Mouse (Mus musculus): ENCODE measurements at regions not wholly inside any gene's neighbourhood (a gene's known extent, or its start where the extent isn't known, plus 50 kb on each side); places are given as distances from the start of the nearest gene placed in this dataset.

DNA sequence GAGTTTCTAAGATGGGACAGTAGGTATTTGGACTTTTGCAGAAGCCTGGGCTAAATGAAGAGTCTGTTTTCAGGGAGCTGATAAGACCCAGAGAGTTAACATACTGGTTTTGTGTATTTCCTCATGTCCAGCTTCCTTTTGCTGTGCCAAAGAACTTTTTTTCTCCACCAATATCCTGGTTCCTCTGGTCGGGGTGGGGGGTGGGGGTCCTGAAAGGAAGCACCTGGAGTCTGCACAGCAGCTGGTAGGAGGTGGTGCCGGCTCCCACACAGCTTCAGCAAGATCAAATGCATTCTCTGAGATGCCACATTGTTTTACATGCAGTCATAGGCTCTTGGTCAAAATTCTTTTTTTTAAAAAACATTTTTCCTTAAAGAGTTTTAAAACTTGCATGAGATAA is 525.4 kb downstream of the Ptprc start:
- Histone ChIP-seq H3K4me3 (ENCODE audit: low read depth, low read length) (no peak overlapping the region), H3K9ac (ENCODE audit: low read length) (no peak overlapping the region), H3K27ac (ENCODE audit: low read depth) (peak overlapping the region; percentile 47; the same call in 1 of the 2 replicates), H3K4me1 (replicated peaks; ENCODE audit: control insufficient read depth, insufficient read depth, low read length) (peaks cover 20% of the 10 kb centered on the region), H3K27me3 (replicated peaks; ENCODE audit: control insufficient read depth, insufficient read depth, low read length) (no peaks in the 10 kb centered on the region), H3K4me2 (ENCODE audit: low read length) (no peak overlapping the region), H3K36me3 (ENCODE audit: control insufficient read depth, insufficient read depth, low read length) (no peaks in the 10 kb centered on the region), H3K9me3 (ENCODE audit: control insufficient read depth, low read length) (no peaks in the 10 kb centered on the region)
- DNase-seq (ENCODE audit: low spot score) (no peak), ATAC-seq (replicated peaks; ENCODE audit: low FRiP score, low TSS enrichment, low read depth) (no peak)
- WGBS, result 8% methylated on average over 2 of the region's 2 CpGs

- no peaks in the 10 kb centered on the region for H3K9me3 ChIP-seq (ENCODE audit: control insufficient read depth, low read length)
- peaks cover 16% of the 10 kb centered on the region for H3K4me1 ChIP-seq (replicated peaks; ENCODE audit: control insufficient read depth, insufficient read depth, low read length)
- H3K27ac ChIP-seq (ENCODE audit: low read depth), result no peak overlapping the region
- no peak overlapping the region for H3K4me2 ChIP-seq (ENCODE audit: low read length)
- no peaks in the 10 kb centered on the region for H3K36me3 ChIP-seq (ENCODE audit: control insufficient read depth, insufficient read depth, low read length)
- no peak overlapping the region for H3K9ac ChIP-seq (ENCODE audit: low read length)
- 86% methylated on average over 1 of the region's 1 CpGs for WGBS
- DNase-seq (ENCODE audit: low spot score) (no peak), ATAC-seq (replicated peaks; ENCODE audit: low FRiP score, low TSS enrichment, low read depth) (no peak)
- H3K4me3 ChIP-seq (ENCODE audit: low read depth, low read length), result no peak overlapping the region
- no peaks in the 10 kb centered on the region for H3K27me3 ChIP-seq (replicated peaks; ENCODE audit: control insufficient read depth, insufficient read depth, low read length)
These were observed 526.7 kb downstream of the Ptprc start for GRCm38 (mm10) chr1:137648832-137649231.

- Histone ChIP-seq H3K9me3 (ENCODE audit: control insufficient read depth, low read length) (no peaks in the 10 kb centered on the region), H3K4me1 (replicated peaks; ENCODE audit: control insufficient read depth, insufficient read depth, low read length) (peaks cover 7% of the 10 kb centered on the region), H3K27ac (ENCODE audit: low read depth) (0 out of 2 replicates have a peak overlapping the region, but pooled peaks have one; percentile 34), H3K9ac (ENCODE audit: low read length) (no peak overlapping the region), H3K27me3 (replicated peaks; ENCODE audit: control insufficient read depth, insufficient read depth, low read length) (no peaks in the 10 kb centered on the region), H3K4me3 (ENCODE audit: low read depth, low read length) (no peak overlapping the region), H3K36me3 (ENCODE audit: control insufficient read depth, insufficient read depth, low read length) (no peaks in the 10 kb centered on the region), H3K4me2 (ENCODE audit: low read length) (no peak overlapping the region)
- DNase-seq (ENCODE audit: low spot score) (no peak), ATAC-seq (replicated peaks; ENCODE audit: low FRiP score, low TSS enrichment, low read depth) (no peak)
- 40% methylated on average over 6 of the region's 6 CpGs for WGBS
These were observed 530.9 kb downstream of the Ptprc start for GRCm38 (mm10) chr1:137644601-137645040.

DNA sequence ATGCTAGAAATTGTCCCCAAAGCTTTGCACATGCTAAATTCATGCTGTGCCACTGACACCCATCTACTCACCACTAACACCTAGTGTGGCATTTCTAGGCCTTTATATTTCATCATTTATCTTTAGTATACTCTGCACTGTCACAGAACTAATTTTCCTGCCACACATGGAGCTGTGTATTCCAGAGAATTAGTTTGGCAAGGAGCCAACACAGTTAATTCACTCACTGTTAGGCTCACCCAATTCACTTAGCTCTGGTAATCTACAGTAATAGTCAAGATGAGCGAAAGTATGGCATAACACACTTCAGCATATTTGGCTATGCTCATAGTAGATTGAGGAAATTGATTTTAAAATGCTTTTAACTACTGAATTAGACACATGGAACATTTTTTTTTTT is 532.0 kb downstream of the Ptprc start:
- Histone ChIP-seq H3K9me3 (ENCODE audit: control insufficient read depth, low read length) (no peaks in the 10 kb centered on the region), H3K9ac (ENCODE audit: low read length) (no peak overlapping the region), H3K27me3 (replicated peaks; ENCODE audit: control insufficient read depth, insufficient read depth, low read length) (no peaks in the 10 kb centered on the region), H3K36me3 (ENCODE audit: control insufficient read depth, insufficient read depth, low read length) (no peaks in the 10 kb centered on the region), H3K27ac (ENCODE audit: low read depth) (no peak overlapping the region), H3K4me2 (ENCODE audit: low read length) (no peak overlapping the region), H3K4me3 (ENCODE audit: low read depth, low read length) (no peak overlapping the region), H3K4me1 (replicated peaks; ENCODE audit: control insufficient read depth, insufficient read depth, low read length) (no peaks in the 10 kb centered on the region; the same call in none of the 2 replicates)
- ATAC-seq (replicated peaks; ENCODE audit: low FRiP score, low TSS enrichment, low read depth) (0 out of 2 replicates have a peak, but pooled peaks have one; percentile 40), DNase-seq (ENCODE audit: low spot score) (no peak)
- 85% methylated on average over 1 of the region's 1 CpGs for WGBS

DNA sequence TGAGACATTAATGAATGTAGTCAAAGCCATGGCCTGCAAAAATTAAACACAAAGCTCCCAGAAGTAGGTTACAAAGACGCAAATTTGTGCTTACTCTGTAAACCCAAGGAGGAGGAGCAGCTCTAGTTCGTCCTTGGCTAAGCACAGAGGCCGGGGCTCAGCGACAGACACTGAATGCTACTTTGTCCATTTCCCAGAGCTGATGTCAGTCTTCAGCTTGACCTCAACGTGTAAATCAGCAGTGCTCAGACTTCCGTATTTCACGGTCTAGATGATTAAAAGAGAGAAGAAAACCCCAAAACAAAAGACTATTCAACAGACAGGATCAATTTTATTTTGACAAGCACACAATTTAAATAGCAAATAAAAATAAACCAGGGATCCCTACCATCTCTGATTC is 534.7 kb downstream of the Ptprc start:
- no peak overlapping the region for H3K27ac ChIP-seq (ENCODE audit: low read depth)
- no peak overlapping the region for H3K4me3 ChIP-seq (ENCODE audit: low read depth, low read length)
- DNase-seq (ENCODE audit: low spot score), result no peak
- WGBS, result 46% methylated on average over 7 of the region's 7 CpGs
- no peaks in the 10 kb centered on the region for H3K9me3 ChIP-seq (ENCODE audit: control insufficient read depth, low read length)
- no peaks in the 10 kb centered on the region for H3K27me3 ChIP-seq (replicated peaks; ENCODE audit: control insufficient read depth, insufficient read depth, low read length)
- no peak overlapping the region for H3K4me2 ChIP-seq (ENCODE audit: low read length)
- H3K9ac ChIP-seq (ENCODE audit: low read length), result no peak overlapping the region
- peaks cover 6% of the 10 kb centered on the region for H3K4me1 ChIP-seq (replicated peaks; ENCODE audit: control insufficient read depth, insufficient read depth, low read length)
- no peaks in the 10 kb centered on the region for H3K36me3 ChIP-seq (ENCODE audit: control insufficient read depth, insufficient read depth, low read length)
- no peak for ATAC-seq (replicated peaks; ENCODE audit: low FRiP score, low TSS enrichment, low read depth)

DNA sequence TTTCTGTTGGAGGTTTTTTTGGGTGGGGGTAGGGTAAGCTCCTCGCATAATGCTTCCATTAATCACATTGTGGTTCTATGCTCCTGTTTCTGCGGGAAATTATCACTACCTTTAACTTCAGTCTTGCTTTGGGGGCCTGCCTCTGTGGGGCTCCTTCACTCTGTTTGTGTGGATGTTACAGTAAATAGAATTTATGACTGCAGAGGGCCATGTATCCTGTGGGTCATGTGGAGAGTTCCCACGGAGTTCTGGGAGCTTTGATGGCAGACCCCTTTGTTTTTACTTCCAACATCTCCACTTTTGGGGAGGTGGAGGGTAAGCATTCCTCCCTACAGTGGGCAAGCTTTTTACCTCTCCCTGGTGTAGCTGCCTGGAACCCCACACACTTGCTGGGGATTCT is 538.6 kb downstream of the Ptprc start:
- 0 out of 2 replicates have a peak, but pooled peaks cover 6% of the 10 kb centered on the region for H3K4me1 ChIP-seq (replicated peaks; ENCODE audit: control insufficient read depth, insufficient read depth, low read length)
- no peak for ATAC-seq (replicated peaks; ENCODE audit: low FRiP score, low TSS enrichment, low read depth)
- DNase-seq (ENCODE audit: low spot score), result no peak
- 21% methylated on average over 3 of the region's 3 CpGs for WGBS
- H3K27ac ChIP-seq (ENCODE audit: low read depth), result no peak overlapping the region
- no peaks in the 10 kb centered on the region for H3K9me3 ChIP-seq (ENCODE audit: control insufficient read depth, low read length)
- H3K4me3 ChIP-seq (ENCODE audit: low read depth, low read length), result no peak overlapping the region
- H3K36me3 ChIP-seq (ENCODE audit: control insufficient read depth, insufficient read depth, low read length), result no peaks in the 10 kb centered on the region
- no peak overlapping the region for H3K9ac ChIP-seq (ENCODE audit: low read length)
- H3K27me3 ChIP-seq (replicated peaks; ENCODE audit: control insufficient read depth, insufficient read depth, low read length), result no peaks in the 10 kb centered on the region
- no peak overlapping the region for H3K4me2 ChIP-seq (ENCODE audit: low read length)

DNA sequence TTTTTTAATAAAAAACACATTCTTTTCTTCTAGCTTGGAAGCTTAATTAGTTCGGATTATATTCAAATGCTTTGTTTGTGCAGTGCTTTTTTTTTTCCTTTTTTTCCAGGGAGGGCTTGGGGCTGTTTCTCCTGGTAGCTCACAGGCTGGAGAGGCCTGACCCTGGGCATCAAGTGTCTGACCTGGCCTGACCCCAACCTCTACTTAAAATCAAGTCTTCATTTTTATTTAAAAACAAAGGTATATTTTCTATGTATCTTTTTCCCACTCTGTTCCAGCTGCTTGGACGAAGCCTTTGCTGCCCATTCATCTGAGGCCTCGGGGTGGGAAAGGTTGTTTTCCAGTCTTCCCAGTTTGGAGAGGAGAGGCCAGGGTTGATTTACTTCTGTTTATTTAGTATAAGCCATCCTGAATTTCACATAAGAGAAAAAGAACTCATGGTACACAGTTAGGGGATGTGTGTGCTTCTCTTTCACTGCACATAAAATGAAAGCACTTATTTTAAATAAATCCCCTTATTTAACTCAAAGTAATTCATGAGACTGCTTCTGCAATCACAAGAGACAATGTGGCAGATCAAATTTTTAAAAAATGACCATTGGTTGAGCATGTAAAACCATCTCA is 539.1 kb downstream of the Ptprc start:
- Histone ChIP-seq H3K4me3 (ENCODE audit: low read depth, low read length) (no peak overlapping the region), H3K9me3 (ENCODE audit: control insufficient read depth, low read length) (no peaks in the 10 kb centered on the region), H3K27ac (ENCODE audit: low read depth) (no peak overlapping the region), H3K36me3 (ENCODE audit: control insufficient read depth, insufficient read depth, low read length) (no peaks in the 10 kb centered on the region), H3K9ac (ENCODE audit: low read length) (no peak overlapping the region), H3K4me2 (ENCODE audit: low read length) (no peak overlapping the region), H3K27me3 (replicated peaks; ENCODE audit: control insufficient read depth, insufficient read depth, low read length) (no peaks in the 10 kb centered on the region), H3K4me1 (replicated peaks; ENCODE audit: control insufficient read depth, insufficient read depth, low read length) (0 out of 2 replicates have a peak, but pooled peaks cover 6% of the 10 kb centered on the region)
- WGBS, result 29% methylated on average over 3 of the region's 3 CpGs
- no peak for ATAC-seq (replicated peaks; ENCODE audit: low FRiP score, low TSS enrichment, low read depth)
- no peak for DNase-seq (ENCODE audit: low spot score)

DNA sequence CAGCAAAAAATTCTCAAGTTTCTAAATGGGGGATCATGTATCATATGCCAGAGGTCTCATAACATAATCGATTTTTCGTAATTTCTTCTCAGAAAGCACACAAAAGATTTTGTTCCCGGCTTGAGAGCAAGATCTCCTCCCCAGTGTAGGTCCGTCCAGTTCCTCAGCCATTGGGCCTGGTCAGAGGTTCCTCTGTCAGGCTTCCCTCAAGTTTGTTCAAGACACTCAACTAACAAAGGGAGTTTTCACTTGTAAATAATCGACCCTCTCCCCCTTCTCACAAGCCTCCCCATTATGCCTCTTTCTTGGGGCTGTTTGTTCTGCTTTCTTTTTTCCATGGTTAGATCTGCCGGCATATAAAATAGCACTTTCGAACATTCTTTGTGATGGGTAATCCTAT is 539.7 kb downstream of the Ptprc start:
- no peak overlapping the region for H3K4me2 ChIP-seq (ENCODE audit: low read length)
- H3K4me1 ChIP-seq (replicated peaks; ENCODE audit: control insufficient read depth, insufficient read depth, low read length), result 0 out of 2 replicates have a peak, but pooled peaks cover 6% of the 10 kb centered on the region
- DNase-seq (ENCODE audit: low spot score), result no peak
- H3K9me3 ChIP-seq (ENCODE audit: control insufficient read depth, low read length), result no peaks in the 10 kb centered on the region
- no peak for ATAC-seq (replicated peaks; ENCODE audit: low FRiP score, low TSS enrichment, low read depth)
- no peaks in the 10 kb centered on the region for H3K27me3 ChIP-seq (replicated peaks; ENCODE audit: control insufficient read depth, insufficient read depth, low read length)
- no peak overlapping the region for H3K27ac ChIP-seq (ENCODE audit: low read depth)
- no peaks in the 10 kb centered on the region for H3K36me3 ChIP-seq (ENCODE audit: control insufficient read depth, insufficient read depth, low read length)
- no peak overlapping the region for H3K9ac ChIP-seq (ENCODE audit: low read length)
- 60% methylated on average over 7 of the region's 7 CpGs for WGBS
- H3K4me3 ChIP-seq (ENCODE audit: low read depth, low read length), result no peak overlapping the region

- Histone ChIP-seq H3K27ac (ENCODE audit: low read depth) (no peak overlapping the region), H3K4me1 (replicated peaks; ENCODE audit: control insufficient read depth, insufficient read depth, low read length) (0 out of 2 replicates have a peak, but pooled peaks cover 3% of the 10 kb centered on the region), H3K9me3 (ENCODE audit: control insufficient read depth, low read length) (no peaks in the 10 kb centered on the region), H3K27me3 (replicated peaks; ENCODE audit: control insufficient read depth, insufficient read depth, low read length) (no peaks in the 10 kb centered on the region), H3K9ac (ENCODE audit: low read length) (no peak overlapping the region), H3K36me3 (ENCODE audit: control insufficient read depth, insufficient read depth, low read length) (no peaks in the 10 kb centered on the region), H3K4me2 (ENCODE audit: low read length) (no peak overlapping the region), H3K4me3 (ENCODE audit: low read depth, low read length) (no peak overlapping the region)
- DNase-seq (ENCODE audit: low spot score) (no peak), ATAC-seq (replicated peaks; ENCODE audit: low FRiP score, low TSS enrichment, low read depth) (no peak)
These were observed 544.0 kb downstream of the Ptprc start for GRCm38 (mm10) chr1:137631546-137631945.
